Mouse (Mus musculus) ES-Bruce4 (cell line): ENCODE measurements around the gene Gm10392. TPM values are rescaled to one million over a fixed set of nuclear protein-coding genes. Genes with fewer than 3 reads are reported as not detected.
"Not testable (repeated sequence)": the region's sequence is repeated elsewhere in the genome, so short reads cannot be mapped to it uniquely, and the experiment has no call there.

ENCODE experiments used
- H3K27ac ChIP-seq: 2 replicates; pipeline ENCODE4 v1.5.1; 2012; ENCODE audit warnings: low read length, inconsistent platforms; ENCODE audit not compliant: insufficient read depth
- H3K27me3 ChIP-seq: 2 replicates; pipeline ENCODE4 v1.6.1; 2012; ENCODE audit warnings: mild to moderate bottlenecking, low read length, inconsistent platforms; ENCODE audit not compliant: control insufficient read depth, poor library complexity, insufficient read depth, severe bottlenecking
- H3K36me3 ChIP-seq: 2 replicates; pipeline ENCODE4 v1.6.1; 2012; ENCODE audit warnings: inconsistent platforms, mild to moderate bottlenecking, low read length, moderate library complexity; ENCODE audit not compliant: control insufficient read depth, poor library complexity, insufficient read depth, severe bottlenecking
- H3K4me1 ChIP-seq: one replicate; pipeline ENCODE4 v1.8.1; 2011; ENCODE audit warnings: low read length; ENCODE audit not compliant: control insufficient read depth, insufficient read depth
- H3K4me3 ChIP-seq: 2 replicates; pipeline ENCODE4 v1.5.1; 2011; ENCODE audit warnings: low read depth, mild to moderate bottlenecking, low read length
- H3K9ac ChIP-seq: 2 replicates; pipeline ENCODE4 v1.6.1; 2012; ENCODE audit warnings: low read depth, mild to moderate bottlenecking, inconsistent platforms; ENCODE audit not compliant: poor library complexity, severe bottlenecking
- H3K9me3 ChIP-seq: replicated peaks from 2 replicates; pipeline ENCODE4 v1.6.1; 2012; ENCODE audit warnings: mild to moderate bottlenecking, low read length, inconsistent platforms; ENCODE audit not compliant: control insufficient read depth, poor library complexity, insufficient read depth, severe bottlenecking
- CTCF ChIP-seq: IDR thresholded peaks from one replicate; pipeline ENCODE4 v1.8.1; 2011; ENCODE audit warnings: low read depth, low read length
- EP300 ChIP-seq: IDR thresholded peaks from 2 replicates; pipeline ENCODE4 v1.6.1; 2011; ENCODE audit warnings: low read depth, low read length; ENCODE audit not compliant: insufficient read depth
- POLR2A ChIP-seq: IDR thresholded peaks from one replicate; pipeline ENCODE4 v1.8.1; 2011; ENCODE audit warnings: low read length; ENCODE audit not compliant: insufficient read depth
- polyA plus RNA-seq: library from polyadenylated mRNA; stranded (reverse); fragments of >200 nt; gene quantifications from 2 replicates; pipeline ENCODE4 v1.2.4, GENCODE M21; 2011; ENCODE audit warnings: low read depth; ENCODE audit not compliant: missing spikeins, insufficient read depth, insufficient read length

Gm10392 gene
- polyA plus RNA-seq, result not detected in 2 replicates

- Histone ChIP-seq H3K9me3 (no peaks in the 10 kb centered on the region), H3K4me1 (no peaks in the 10 kb centered on the region), H3K9ac (no peak within 1 kb of the TSS), H3K27me3 (peaks cover 3% of the 10 kb centered on the region; the same call in 1 of the 2 replicates), H3K4me3 (no peak within 1 kb of the TSS), H3K36me3 (no peaks in the 10 kb centered on the region), H3K27ac (no peak within 1 kb of the TSS)
- no peak for TF ChIP-seq CTCF
- TF ChIP-seq EP300, result no peak
- no peak for TF ChIP-seq POLR2A
Measured at GRCm38 (mm10) chr11:77519043-77519442, at the start of gene Gm10392. Gene Gm10392, minus strand, starts transcription at chr11:77519198.

- Histone ChIP-seq H3K27me3 (no peaks in the 10 kb centered on the region), H3K9ac (no peak overlapping the region), H3K9me3 (no peaks in the 10 kb centered on the region), H3K4me3 (no peak overlapping the region), H3K36me3 (peaks cover 50% of the 10 kb centered on the region), H3K4me1 (no peaks in the 10 kb centered on the region), H3K27ac (no peak overlapping the region)
- TF ChIP-seq EP300, result no peak
- no peak for TF ChIP-seq POLR2A
- TF ChIP-seq CTCF, result no peak
Measured at GRCm38 (mm10) chr11:77545261-77545660, 26.3 kb upstream of the Gm10392 start.

GRCm38 (mm10) chr11:77532202-77532846 is 13.3 kb upstream of the Gm10392 start:
- Histone ChIP-seq H3K27ac (no peak overlapping the region), H3K9me3 (no peaks in the 10 kb centered on the region), H3K4me1 (no peaks in the 10 kb centered on the region), H3K27me3 (no peaks in the 10 kb centered on the region), H3K36me3 (peaks cover 5% of the 10 kb centered on the region), H3K9ac (no peak overlapping the region), H3K4me3 (no peak overlapping the region)
- TF ChIP-seq EP300, result no peak
- no peak for TF ChIP-seq POLR2A
- no peak for TF ChIP-seq CTCF

GRCm38 (mm10) chr11:77530862-77531261 is 11.9 kb upstream of the Gm10392 start:
- Histone ChIP-seq H3K4me1 (no peaks in the 10 kb centered on the region), H3K36me3 (no peaks in the 10 kb centered on the region; the same call in 1 of the 2 replicates), H3K4me3 (no peak overlapping the region), H3K9ac (no peak overlapping the region), H3K9me3 (no peaks in the 10 kb centered on the region), H3K27me3 (no peaks in the 10 kb centered on the region), H3K27ac (no peak overlapping the region)
- TF ChIP-seq EP300, result no peak
- TF ChIP-seq POLR2A, result no peak
- TF ChIP-seq CTCF, result no peak

GRCm38 (mm10) chr11:77529644-77530043 is 10.6 kb upstream of the Gm10392 start:
- no peak overlapping the region for H3K4me3 ChIP-seq
- no peaks in the 10 kb centered on the region for H3K4me1 ChIP-seq
- H3K9me3 ChIP-seq, result no peaks in the 10 kb centered on the region
- no peak for TF ChIP-seq EP300
- no peak for TF ChIP-seq CTCF
- no peak overlapping the region for H3K27ac ChIP-seq
- no peaks in the 10 kb centered on the region; the same call in 1 of the 2 replicates for H3K36me3 ChIP-seq
- H3K27me3 ChIP-seq, result no peaks in the 10 kb centered on the region
- H3K9ac ChIP-seq, result no peak overlapping the region

- not testable (repeated sequence) for H3K9ac ChIP-seq, H3K27me3 ChIP-seq, H3K36me3 ChIP-seq, H3K4me1 ChIP-seq, H3K27ac ChIP-seq, H3K4me3 ChIP-seq, H3K9me3 ChIP-seq
Measured at GRCm38 (mm10) chr11:77528420-77528819, 9.4 kb upstream of the Gm10392 start.
